Mouse (Mus musculus) hindbrain, embryonic 10.5 days (tissue): ENCODE measurements around the gene Gnl2. TPM values are rescaled to one million over a fixed set of nuclear protein-coding genes. Genes with fewer than 3 reads are reported as not detected.

Experiments used
- DNase-seq: peaks from one replicate; pipeline ENCODE4 v3.0.0-alpha.2; 2017; ENCODE audit warnings: low spot score
- H3K27ac ChIP-seq: fragments of 300-500 bp; sonication (generic); 2 replicates; pipeline ENCODE4 v1.5.1; 2016; ENCODE audit warnings: mild to moderate bottlenecking, moderate library complexity
- H3K27me3 ChIP-seq: fragments of 300-500 bp; sonication (generic); 2 replicates; pipeline ENCODE4 v1.6.1; 2016; ENCODE audit warnings: mild to moderate bottlenecking; ENCODE audit not compliant: poor library complexity, insufficient read depth, severe bottlenecking
- H3K36me3 ChIP-seq: fragments of 300-500 bp; sonication (generic); 2 replicates; pipeline ENCODE4 v1.6.1; 2016; ENCODE audit warnings: mild to moderate bottlenecking, moderate library complexity
- H3K4me1 ChIP-seq: fragments of 300-500 bp; sonication (generic); replicated peaks from 2 replicates; pipeline ENCODE4 v1.6.1; 2016; ENCODE audit warnings: mild to moderate bottlenecking
- H3K4me3 ChIP-seq: fragments of 300-500 bp; sonication (generic); 2 replicates; pipeline ENCODE4 v1.5.1; 2016; ENCODE audit warnings: mild to moderate bottlenecking, moderate library complexity
- H3K9me3 ChIP-seq: fragments of 300-500 bp; sonication (generic); 2 replicates; pipeline ENCODE4 v1.6.1; 2016; ENCODE audit warnings: mild to moderate bottlenecking, moderate library complexity
- WGBS: fragments of 180-500 bp; shearing (Covaris S2); methylation state at CpG from one replicate; pipeline ENCODE4 v1.1.7; 2016; 5-methylcytosine and 5-hydroxymethylcytosine counted together
- polyA plus RNA-seq: library from polyadenylated mRNA; unstranded; fragments of >200 nt; fragmentation: Nextera tagmentation; extraction: Ambion mirVana; gene quantifications from 2 replicates; pipeline ENCODE4 v1.2.1, GENCODE M21; 2016

The Gnl2 gene
- polyA plus RNA-seq, 1 experiment from 2014 or later: 76.8 TPM

- WGBS: under 1% methylated on average over 60 of the region's 62 CpGs
- peak within 1 kb of the TSS; percentile 79 for H3K27ac ChIP-seq
- H3K9me3 ChIP-seq: no peaks in the 10 kb centered on the region
- H3K4me1 ChIP-seq: peaks cover 64% of the 10 kb centered on the region
- H3K36me3 ChIP-seq: no peaks in the 10 kb centered on the region
- DNase-seq: no peak
- H3K27me3 ChIP-seq: peaks cover 99% of the 10 kb centered on the region
- peak within 1 kb of the TSS; percentile 56 for H3K4me3 ChIP-seq
These were observed 30.4 kb upstream of the Gnl2 start, which contains the start of gene Rspo1 for GRCm38 (mm10) chr4:124985671-124986602. Rspo1 (plus strand) TSS chr4:124986430.

- no peaks in the 10 kb centered on the region for H3K36me3 ChIP-seq
- peak overlapping the region; percentile 79 for H3K27ac ChIP-seq
These were observed 29.4 kb upstream of the Gnl2 start for GRCm38 (mm10) chr4:124986739-124987710.

GRCm38 (mm10) chr4:124987711-124988097, 28.7 kb upstream of the Gnl2 start:
- no peak overlapping the region for H3K27ac ChIP-seq
- WGBS: 5% methylated on average over 10 of the region's 10 CpGs
- peak overlapping the region; percentile 56 for H3K4me3 ChIP-seq
- H3K27me3 ChIP-seq: peaks cover 92% of the 10 kb centered on the region
- DNase-seq: no peak
- no peaks in the 10 kb centered on the region for H3K9me3 ChIP-seq
- H3K4me1 ChIP-seq: peaks cover 67% of the 10 kb centered on the region
- H3K36me3 ChIP-seq: no peaks in the 10 kb centered on the region

More at GRCm38 (mm10) chr4:124986739-124987710, 29.4 kb upstream of the Gnl2 start:
- no peak for DNase-seq
- Histone ChIP-seq H3K9me3 (no peaks in the 10 kb centered on the region), H3K27me3 (peaks cover 97% of the 10 kb centered on the region), H3K4me3 (peak overlapping the region; percentile 56), H3K4me1 (peaks cover 67% of the 10 kb centered on the region)
- WGBS: 3% methylated on average over 51 of the region's 51 CpGs

- 21% methylated on average over 9 of the region's 9 CpGs for whole genome bisulfite sequencing
- Histone ChIP-seq H3K27ac (0 out of 2 replicates have a peak overlapping the region, but pooled peaks have one; percentile 35), H3K4me3 (peak overlapping the region; percentile 56; the same call in 1 of the 2 replicates), H3K36me3 (no peaks in the 10 kb centered on the region), H3K9me3 (no peaks in the 10 kb centered on the region), H3K4me1 (peaks cover 67% of the 10 kb centered on the region), H3K27me3 (peaks cover 90% of the 10 kb centered on the region)
- DNase-seq: no peak
These were observed 28.0 kb upstream of the Gnl2 start for GRCm38 (mm10) chr4:124988382-124988781.

GRCm38 (mm10) chr4:124989787-124990253, 26.6 kb upstream of the Gnl2 start:
- Histone ChIP-seq H3K27ac (peak overlapping the region; percentile 36), H3K27me3 (peaks cover 80% of the 10 kb centered on the region), H3K4me1 (peaks cover 67% of the 10 kb centered on the region), H3K36me3 (no peaks in the 10 kb centered on the region), H3K9me3 (no peaks in the 10 kb centered on the region), H3K4me3 (peak overlapping the region; percentile 36)
- DNase-seq: no peak
- WGBS: 2% methylated on average over 20 of the region's 20 CpGs

DNA sequence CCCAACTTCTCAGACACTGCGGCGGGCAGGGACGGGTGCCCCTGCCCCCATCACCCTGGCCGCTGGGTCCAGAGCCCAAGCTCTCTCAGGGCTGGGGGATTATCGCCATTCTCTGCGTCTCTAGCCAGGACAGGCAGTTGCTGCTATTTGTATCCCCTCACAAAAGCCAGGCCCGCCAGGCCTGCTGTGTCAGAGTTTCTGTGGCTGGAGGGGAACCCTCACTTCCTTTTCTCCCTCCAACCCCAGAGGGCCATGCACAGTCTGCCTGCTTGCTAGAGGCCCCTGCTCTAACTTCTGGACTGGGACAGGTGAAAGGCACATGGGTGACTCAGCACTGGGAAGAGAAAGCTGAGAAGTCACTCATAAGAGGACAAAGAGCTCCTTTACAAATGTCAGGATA, 26.1 kb upstream of the Gnl2 start:
- no peaks in the 10 kb centered on the region for H3K9me3 ChIP-seq
- 3% methylated on average over 7 of the region's 7 CpGs for WGBS
- no peaks in the 10 kb centered on the region for H3K36me3 ChIP-seq
- H3K4me1 ChIP-seq: peaks cover 65% of the 10 kb centered on the region
- peak overlapping the region; percentile 36 for H3K4me3 ChIP-seq
- peak overlapping the region; percentile 36 for H3K27ac ChIP-seq
- peaks cover 74% of the 10 kb centered on the region for H3K27me3 ChIP-seq
- peak; percentile 21 for DNase-seq

DNA sequence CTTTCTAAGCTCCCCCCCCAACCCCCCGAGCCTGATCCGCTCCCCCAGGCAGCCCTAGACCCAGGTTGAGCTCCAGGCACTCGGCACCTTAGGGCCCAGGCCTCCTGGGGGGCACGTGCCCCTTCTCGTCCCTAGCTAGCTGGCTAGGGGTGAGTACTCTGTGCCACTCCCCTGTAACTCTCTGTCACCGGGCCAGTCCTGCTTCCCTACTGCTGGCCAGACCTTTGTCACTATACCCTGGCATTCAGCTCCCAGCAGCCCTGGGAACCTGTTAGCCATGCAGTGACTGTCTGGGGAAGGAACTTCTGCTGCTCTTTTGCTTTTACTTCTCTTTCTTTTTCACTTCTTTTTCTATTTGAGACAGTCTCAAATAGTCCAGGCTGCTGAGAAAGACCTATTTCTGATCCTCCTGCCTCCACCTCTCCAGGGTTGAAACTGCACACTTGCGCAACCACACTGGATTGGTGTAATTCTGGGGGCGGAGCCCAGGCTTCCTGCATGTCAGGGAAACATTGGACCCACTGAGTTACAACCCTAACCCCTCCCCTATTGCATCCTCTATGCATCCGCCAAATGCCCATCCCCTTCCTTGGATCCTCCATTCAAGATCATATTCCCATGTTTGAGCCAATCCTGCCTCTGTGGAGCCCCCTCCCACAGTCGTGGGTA, 18.8 kb upstream of the Gnl2 start:
- 78% methylated on average over 10 of the region's 10 CpGs for WGBS
- no peak overlapping the region for H3K4me3 ChIP-seq

DNA sequence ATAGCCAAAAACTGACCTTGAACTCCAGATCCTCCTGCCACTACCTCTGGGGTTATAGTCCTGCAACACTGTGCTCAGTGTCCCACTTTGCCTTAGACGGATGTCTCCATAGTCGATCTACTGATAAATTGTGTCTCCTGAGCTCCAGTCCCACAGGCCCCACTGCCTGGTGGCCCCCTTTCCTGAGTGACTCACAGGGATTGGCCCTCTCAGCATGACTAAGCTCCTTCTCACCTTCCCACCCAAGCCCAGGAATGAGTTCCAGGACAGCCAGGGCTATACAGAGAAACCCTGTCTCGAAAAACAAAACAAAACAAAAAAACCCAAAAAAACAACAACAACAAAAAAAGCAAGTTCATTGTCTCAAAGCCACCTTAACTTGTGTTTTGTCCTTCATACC, 16.8 kb upstream of the Gnl2 start:
- DNase-seq: no peak
- H3K36me3 ChIP-seq: 0 out of 2 replicates have a peak, but pooled peaks cover 3% of the 10 kb centered on the region
- no peak overlapping the region for H3K4me3 ChIP-seq
- 86% methylated on average over 3 of the region's 3 CpGs for WGBS
- H3K4me1 ChIP-seq: 0 out of 2 replicates have a peak, but pooled peaks cover 3% of the 10 kb centered on the region
- H3K9me3 ChIP-seq: no peaks in the 10 kb centered on the region
- H3K27ac ChIP-seq: no peak overlapping the region
- H3K27me3 ChIP-seq: no peaks in the 10 kb centered on the region

More for the DNA sequence above, 18.8 kb upstream of the Gnl2 start:
- no peak for DNase-seq
- no peak overlapping the region for H3K27ac ChIP-seq
- peaks cover 9% of the 10 kb centered on the region for H3K27me3 ChIP-seq
- H3K4me1 ChIP-seq: 0 out of 2 replicates have a peak, but pooled peaks cover 3% of the 10 kb centered on the region
- H3K9me3 ChIP-seq: no peaks in the 10 kb centered on the region
- H3K36me3 ChIP-seq: 0 out of 2 replicates have a peak, but pooled peaks cover 3% of the 10 kb centered on the region

- no peak for DNase-seq
- H3K4me3 ChIP-seq: no peak overlapping the region
- no peaks in the 10 kb centered on the region for H3K36me3 ChIP-seq
- no peak overlapping the region for H3K27ac ChIP-seq
- H3K4me1 ChIP-seq: peaks cover 11% of the 10 kb centered on the region
- 73% methylated on average over 8 of the region's 8 CpGs for WGBS
- no peaks in the 10 kb centered on the region for H3K9me3 ChIP-seq
- H3K27me3 ChIP-seq: peaks cover 34% of the 10 kb centered on the region
These were observed 13.4 kb upstream of the Gnl2 start for GRCm38 (mm10) chr4:125002978-125003377.

GRCm38 (mm10) chr4:125004886-125005285, 11.5 kb upstream of the Gnl2 start:
- no peak for DNase-seq
- H3K27ac ChIP-seq: no peak overlapping the region
- peaks cover 47% of the 10 kb centered on the region for H3K27me3 ChIP-seq
- 50% methylated on average over 12 of the region's 12 CpGs for WGBS
- no peaks in the 10 kb centered on the region for H3K9me3 ChIP-seq
- peaks cover 14% of the 10 kb centered on the region for H3K4me1 ChIP-seq
- no peaks in the 10 kb centered on the region for H3K36me3 ChIP-seq
- H3K4me3 ChIP-seq: no peak overlapping the region

GRCm38 (mm10) chr4:125007460-125007859, 8.9 kb upstream of the Gnl2 start:
- peaks cover 49% of the 10 kb centered on the region for H3K27me3 ChIP-seq
- no peak for DNase-seq
- 60% methylated on average over 15 of the region's 15 CpGs for WGBS

DNA sequence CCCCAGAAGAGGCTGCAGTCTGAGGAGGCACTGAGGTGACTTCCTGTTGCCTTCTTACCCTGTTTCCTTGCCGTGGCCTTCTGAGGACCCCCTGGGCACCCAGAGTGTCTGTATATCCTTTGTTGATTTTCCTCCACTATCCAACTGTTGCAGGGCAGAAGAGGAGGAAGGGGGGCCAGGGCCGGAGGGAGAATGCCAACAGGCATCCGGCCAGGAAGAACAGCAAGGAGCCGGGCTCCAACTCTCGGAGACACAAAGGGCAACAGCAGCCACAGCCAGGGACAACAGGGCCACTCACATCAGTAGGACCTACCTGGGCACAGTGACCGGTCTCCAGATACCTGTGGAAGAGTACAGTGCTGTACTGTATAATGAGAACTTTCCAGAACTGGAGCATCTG, 8.2 kb upstream of the Gnl2 start:
- H3K4me3 ChIP-seq: no peak overlapping the region
- H3K9me3 ChIP-seq: no peaks in the 10 kb centered on the region
- H3K36me3 ChIP-seq: no peaks in the 10 kb centered on the region
- peaks cover 54% of the 10 kb centered on the region for H3K27me3 ChIP-seq
- H3K4me1 ChIP-seq: peaks cover 14% of the 10 kb centered on the region
- no peak overlapping the region for H3K27ac ChIP-seq
- no peak for DNase-seq
- 77% methylated on average over 6 of the region's 6 CpGs for WGBS

More at GRCm38 (mm10) chr4:125007460-125007859, 8.9 kb upstream of the Gnl2 start:
- no peak overlapping the region for H3K27ac ChIP-seq
- no peak overlapping the region for H3K4me3 ChIP-seq
- H3K9me3 ChIP-seq: no peaks in the 10 kb centered on the region
- no peaks in the 10 kb centered on the region for H3K36me3 ChIP-seq
- peaks cover 14% of the 10 kb centered on the region for H3K4me1 ChIP-seq
